Mouse (Mus musculus) adipocyte (in vitro differentiated cells): ENCODE measurements around the gene Farp1.

Experiments used
- DNase-seq: peaks from one replicate; pipeline ENCODE4 v3.0.0-alpha.2; 2016; ENCODE audit warnings: low spot score

The Farp1 gene

GRCm38 (mm10) chr14:121034973-121035662 lies at the start of gene Farp1:
Gene Farp1 (plus strand): TSS chr14:121035200.
- peak; percentile 54 for DNase-seq

GRCm38 (mm10) chr14:120989126-120989525 lies 45.9 kb upstream of the Farp1 start:
- no peak for DNase-seq

DNA sequence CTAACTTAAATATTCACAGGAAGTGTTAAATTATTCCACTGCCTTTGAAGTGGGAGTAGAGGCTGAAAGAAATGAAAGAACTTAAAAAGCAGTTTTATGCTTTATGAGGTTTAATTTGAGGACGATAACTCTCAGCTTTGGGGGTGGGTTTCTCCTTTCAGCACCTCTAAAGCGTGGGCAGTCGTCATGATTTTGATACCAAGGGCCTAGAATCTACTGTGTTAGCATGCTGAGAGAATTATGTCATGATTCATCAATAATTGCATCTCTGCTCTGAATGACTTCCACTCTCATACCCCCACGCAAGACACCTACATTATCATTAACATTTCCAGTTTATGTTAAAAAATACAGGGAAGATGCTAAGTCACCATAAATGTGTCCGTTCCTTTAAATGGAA lies 37.3 kb upstream of the Farp1 start:
- DNase-seq, result no peak

DNA sequence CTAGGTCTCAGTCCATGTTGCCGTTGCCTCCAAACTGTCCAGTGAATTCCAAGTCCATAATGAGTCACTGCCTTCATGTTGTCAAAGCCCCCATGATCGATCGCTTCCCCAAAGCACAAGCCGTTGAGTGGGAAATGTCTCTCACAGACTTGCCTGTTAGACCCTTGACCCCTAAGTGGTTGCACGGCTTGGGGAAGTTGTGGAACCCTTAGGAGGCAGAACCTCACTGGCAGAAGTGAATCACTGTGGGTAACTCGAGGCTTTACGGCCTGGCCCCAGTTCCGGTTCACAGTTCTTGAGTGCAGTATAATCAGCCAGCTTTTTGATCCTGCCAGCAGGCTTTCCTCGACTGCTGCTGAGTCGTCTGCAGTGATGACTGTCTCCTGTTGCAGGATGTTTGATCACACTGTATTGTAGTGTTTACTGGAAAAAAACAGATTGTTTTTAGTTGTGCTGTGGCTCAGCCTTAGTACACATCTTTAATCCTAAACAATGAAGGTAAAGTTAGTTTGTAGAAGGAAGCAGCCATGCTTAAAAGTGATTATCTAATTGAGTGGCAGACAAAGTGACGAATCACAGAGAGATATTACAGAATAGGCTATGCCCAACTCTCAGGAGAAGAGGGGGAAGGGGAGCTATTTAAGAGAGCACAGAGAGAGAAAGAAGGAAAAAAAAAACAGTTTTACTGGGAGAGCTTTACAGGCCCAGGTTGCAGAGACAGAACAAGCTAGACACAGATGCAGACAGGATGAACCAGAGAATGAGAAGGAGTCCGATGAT lies 34.2 kb upstream of the Farp1 start:
- DNase-seq, result no peak

- no peak for DNase-seq
Observed at GRCm38 (mm10) chr14:121005621-121006020, 29.4 kb upstream of the Farp1 start.

- DNase-seq, result no peak
Observed at GRCm38 (mm10) chr14:121006021-121006420, 29.0 kb upstream of the Farp1 start.

GRCm38 (mm10) chr14:121015114-121015690 lies 19.8 kb upstream of the Farp1 start:
- no peak for DNase-seq

GRCm38 (mm10) chr14:121022403-121022802 lies 12.6 kb upstream of the Farp1 start:
- DNase-seq, result no peak

GRCm38 (mm10) chr14:121025381-121025780 lies 9.6 kb upstream of the Farp1 start:
- DNase-seq, result no peak

- DNase-seq, result no peak
Observed at GRCm38 (mm10) chr14:121031396-121031795, 3.6 kb upstream of the Farp1 start.

GRCm38 (mm10) chr14:121034525-121034924 lies 475 bp upstream of the Farp1 start:
- no peak for DNase-seq

- peak; percentile 12 for DNase-seq
Observed at GRCm38 (mm10) chr14:121035663-121036473, 868 bp downstream of the Farp1 start.

GRCm38 (mm10) chr14:121036612-121037221 lies 1.7 kb downstream of the Farp1 start:
- DNase-seq, result peak; percentile 28

DNA sequence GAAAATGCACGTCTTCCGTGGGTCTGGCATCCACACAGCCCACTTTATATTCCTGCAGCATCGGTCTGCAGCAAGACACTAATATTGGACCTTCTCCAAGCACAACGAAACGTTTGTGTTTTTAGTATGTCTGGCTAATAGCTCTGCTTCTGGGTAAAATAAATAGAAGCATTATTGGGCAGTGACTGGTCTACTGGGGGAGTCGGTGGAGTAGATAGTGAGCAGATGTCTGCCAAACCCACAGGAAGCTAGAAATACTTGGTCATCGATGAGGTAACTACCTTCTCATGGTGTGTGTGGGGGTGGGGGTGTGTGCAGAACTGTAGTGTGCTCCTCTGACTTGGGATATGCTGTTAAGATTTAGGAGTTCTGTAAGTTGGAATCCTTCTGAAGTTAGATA lies 2.3 kb downstream of the Farp1 start:
- peak; percentile 10 for DNase-seq

GRCm38 (mm10) chr14:121038676-121039075 lies 3.7 kb downstream of the Farp1 start:
- no peak for DNase-seq

DNA sequence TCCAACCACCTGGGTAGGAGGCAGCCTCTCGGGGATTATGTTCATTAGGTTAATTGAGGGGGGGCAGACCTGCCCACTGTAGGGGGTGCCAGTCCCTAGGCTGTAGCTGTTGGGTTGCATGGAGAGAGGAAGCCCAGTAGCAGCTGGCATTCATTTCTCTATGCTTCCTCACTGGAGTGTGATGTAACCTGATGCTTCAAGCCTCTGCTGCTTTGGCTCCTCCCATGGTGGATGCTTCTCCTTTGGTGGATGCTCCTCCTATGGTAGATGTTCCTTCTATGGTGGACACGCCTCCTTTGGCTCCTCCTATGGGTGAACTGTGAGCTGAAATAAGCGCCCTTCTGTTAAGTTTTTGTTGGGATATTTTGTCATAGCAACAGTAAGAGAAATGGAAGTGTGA lies 9.1 kb downstream of the Farp1 start:
- DNase-seq, result no peak

- DNase-seq, result no peak
Observed at GRCm38 (mm10) chr14:121046313-121046961, 11.4 kb downstream of the Farp1 start.

GRCm38 (mm10) chr14:121047780-121048179 lies 12.8 kb downstream of the Farp1 start:
- DNase-seq, result no peak

DNA sequence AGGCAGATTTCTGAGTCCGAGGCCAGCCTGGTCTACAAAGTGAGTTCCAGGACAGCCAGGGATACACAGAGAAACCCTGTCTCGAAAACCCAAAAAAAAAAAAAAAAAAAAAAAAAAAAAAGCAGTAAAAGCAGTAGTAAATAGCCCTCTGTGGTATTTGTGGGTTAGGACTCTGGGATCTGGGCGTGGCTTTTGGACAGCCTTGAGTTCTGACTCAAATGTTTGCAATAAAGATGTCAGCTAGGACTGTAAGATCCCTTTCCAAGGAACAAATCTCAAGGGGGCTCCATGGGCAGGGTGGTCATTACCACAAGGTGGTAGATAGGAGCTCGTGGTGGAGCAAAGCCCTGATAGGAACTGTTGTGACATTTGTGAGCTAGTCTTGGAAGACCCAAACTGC lies 16.0 kb downstream of the Farp1 start:
- peak; percentile 21 for DNase-seq

DNA sequence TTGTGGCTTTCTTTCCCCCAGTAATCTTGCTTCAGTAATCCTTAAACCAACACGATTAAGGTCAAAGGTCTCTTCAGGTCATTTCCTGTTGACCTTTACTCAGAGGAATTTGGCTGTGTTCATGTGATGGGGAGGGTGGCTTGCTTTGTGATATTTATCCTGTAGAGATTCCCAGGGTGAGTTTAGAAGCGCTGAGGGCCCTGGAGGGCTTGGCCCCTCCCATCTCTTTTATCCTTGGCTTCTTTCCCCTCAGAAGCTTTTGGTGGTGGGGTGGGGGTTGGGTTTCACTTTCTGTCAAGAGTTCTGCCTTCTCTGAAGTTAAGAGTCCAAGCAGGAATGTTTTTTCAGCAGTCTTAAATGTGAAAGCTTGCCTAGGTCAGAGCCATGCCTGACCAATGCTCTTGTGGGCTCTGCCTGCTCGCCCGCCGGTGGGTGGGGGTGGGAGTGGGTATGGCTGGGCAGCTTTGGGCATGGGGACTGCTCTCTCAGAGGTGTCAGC lies 18.1 kb downstream of the Farp1 start:
- DNase-seq, result no peak

- no peak for DNase-seq
Observed at GRCm38 (mm10) chr14:121054062-121054461, 19.1 kb downstream of the Farp1 start.
